Mouse (Mus musculus) lung, postnatal 14 days (tissue): Measurements from ENCODE around the gene Plpp1.
A peak's percentile ranks its signal among the peaks of the same experiment; 100 is the strongest.

ENCODE experiments used
- DNase-seq: peaks from one replicate; pipeline ENCODE4 v3.0.0; 2021

Plpp1 gene

GRCm38 (mm10) chr13:112822413-112822812, 21.8 kb downstream of the Plpp1 start:
- no peak for DNase-seq

- DNase-seq: no peak
Measured at GRCm38 (mm10) chr13:112823236-112823910, 22.8 kb downstream of the Plpp1 start.

GRCm38 (mm10) chr13:112823911-112824648, 23.5 kb downstream of the Plpp1 start:
- DNase-seq: no peak

DNA sequence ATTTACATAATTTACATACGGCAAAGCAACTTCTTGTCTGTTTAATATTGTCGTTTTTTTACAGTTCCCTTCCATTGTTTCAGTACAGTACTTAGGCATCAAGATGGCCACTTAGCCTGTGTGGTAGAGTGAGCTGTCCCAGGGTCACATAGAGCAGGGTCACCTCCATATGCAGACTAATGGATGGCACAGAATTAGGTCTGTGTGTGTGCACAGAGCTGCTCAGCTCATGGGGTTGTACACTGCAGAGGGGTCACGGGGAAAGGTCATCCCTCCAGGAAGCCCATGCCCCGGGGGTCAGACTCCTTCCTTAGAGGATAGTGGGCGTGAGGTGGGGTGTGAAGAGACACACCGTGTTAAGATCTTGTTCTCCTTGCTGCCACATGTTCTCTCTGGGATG, 24.9 kb downstream of the Plpp1 start:
- no peak for DNase-seq

GRCm38 (mm10) chr13:112829619-112830018, 29.0 kb downstream of the Plpp1 start:
- no peak for DNase-seq

GRCm38 (mm10) chr13:112832589-112832988, 32.0 kb downstream of the Plpp1 start:
- no peak for DNase-seq

GRCm38 (mm10) chr13:112833253-112833894, 32.8 kb downstream of the Plpp1 start:
- no peak for DNase-seq

DNA sequence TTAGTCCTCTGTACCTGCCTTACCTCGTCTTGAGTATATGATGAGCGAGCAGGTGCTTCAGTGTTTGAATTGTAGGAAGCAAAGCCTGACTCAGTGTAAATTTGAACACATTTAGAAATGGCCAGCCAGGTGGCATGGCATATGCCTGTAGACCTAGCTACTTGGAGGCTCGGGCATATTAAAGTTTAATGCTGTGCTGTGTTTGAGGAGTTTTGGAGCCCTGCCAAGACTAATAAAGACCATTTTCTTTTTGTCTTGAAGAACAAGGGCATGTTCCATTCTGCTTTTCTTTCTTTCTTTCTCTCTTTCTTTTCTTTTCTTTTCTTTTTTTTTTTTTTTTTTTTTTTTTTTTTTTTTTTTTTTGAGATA, 33.3 kb downstream of the Plpp1 start:
- DNase-seq: no peak

DNA sequence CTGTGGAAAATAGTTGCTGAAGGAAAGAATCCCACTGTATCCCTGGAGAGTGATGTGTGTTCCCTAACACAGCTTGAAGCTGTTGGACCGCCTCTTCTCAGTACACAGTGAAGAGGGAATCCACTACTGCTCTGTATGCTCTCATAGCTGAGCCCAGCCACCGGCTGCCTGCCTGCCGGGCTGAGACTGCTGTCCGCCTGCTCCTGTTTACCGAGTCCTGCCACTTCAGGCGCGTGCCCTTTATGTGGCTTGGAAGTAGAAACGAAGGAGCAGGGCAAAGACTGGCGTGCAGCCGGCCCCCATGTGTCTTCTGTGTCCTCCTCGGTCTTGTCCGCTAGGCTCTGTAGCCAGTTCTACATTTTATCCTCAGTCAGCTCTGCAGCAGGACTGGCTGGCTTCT, 34.5 kb downstream of the Plpp1 start:
- peak; percentile 13 for DNase-seq

DNA sequence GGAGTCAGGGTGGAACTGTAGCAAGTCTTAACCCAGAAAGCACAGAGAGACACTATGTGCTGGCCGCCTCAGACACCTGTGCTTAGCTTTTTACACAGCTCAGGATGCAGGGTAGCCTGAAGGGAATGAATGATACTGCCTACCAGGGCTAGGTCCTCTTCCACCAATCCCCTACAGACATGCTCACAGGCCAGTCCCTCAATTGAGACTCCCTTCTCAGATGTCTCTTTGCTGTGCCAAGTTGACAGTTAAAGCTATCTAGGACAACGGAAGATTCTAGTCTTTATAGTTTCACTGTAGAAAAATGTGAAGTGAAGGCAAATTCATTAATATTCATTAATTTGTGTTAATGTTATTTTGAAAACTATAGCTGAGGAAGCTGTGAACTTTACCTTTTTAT, 36.4 kb downstream of the Plpp1 start:
- DNase-seq: no peak

GRCm38 (mm10) chr13:112837621-112838155, 37.1 kb downstream of the Plpp1 start:
- no peak for DNase-seq

DNA sequence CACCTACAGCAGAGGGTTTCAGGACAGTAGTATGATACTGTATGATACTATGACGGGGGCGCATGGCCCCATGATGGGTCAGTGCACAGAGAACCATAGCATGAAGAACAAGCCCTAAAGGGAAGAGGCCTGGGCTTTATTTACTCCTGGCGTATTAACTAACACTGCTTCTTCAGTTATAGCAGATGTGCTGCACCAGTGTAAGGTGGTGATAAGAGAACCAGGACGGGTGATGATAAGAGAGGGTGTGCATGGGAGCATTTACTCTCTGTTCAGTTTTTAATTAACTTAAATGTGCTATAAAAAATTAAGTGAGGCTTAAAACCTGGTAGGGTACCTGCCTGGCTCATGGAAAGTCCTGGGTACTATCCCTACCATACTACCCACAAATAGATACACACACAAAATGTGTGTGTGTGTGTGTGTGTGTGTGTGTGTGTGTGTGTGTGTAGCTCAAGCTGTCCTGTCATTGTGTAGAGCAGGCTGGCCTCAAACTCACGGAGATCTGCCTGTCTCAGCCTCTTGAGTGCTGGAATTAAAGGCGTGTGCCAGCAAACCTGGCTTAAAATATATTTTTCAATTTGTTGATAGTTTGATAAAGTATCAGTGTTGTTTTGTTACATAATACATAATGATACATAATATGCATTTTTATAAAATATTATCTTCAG, 38.1 kb downstream of the Plpp1 start:
- DNase-seq: no peak

DNA sequence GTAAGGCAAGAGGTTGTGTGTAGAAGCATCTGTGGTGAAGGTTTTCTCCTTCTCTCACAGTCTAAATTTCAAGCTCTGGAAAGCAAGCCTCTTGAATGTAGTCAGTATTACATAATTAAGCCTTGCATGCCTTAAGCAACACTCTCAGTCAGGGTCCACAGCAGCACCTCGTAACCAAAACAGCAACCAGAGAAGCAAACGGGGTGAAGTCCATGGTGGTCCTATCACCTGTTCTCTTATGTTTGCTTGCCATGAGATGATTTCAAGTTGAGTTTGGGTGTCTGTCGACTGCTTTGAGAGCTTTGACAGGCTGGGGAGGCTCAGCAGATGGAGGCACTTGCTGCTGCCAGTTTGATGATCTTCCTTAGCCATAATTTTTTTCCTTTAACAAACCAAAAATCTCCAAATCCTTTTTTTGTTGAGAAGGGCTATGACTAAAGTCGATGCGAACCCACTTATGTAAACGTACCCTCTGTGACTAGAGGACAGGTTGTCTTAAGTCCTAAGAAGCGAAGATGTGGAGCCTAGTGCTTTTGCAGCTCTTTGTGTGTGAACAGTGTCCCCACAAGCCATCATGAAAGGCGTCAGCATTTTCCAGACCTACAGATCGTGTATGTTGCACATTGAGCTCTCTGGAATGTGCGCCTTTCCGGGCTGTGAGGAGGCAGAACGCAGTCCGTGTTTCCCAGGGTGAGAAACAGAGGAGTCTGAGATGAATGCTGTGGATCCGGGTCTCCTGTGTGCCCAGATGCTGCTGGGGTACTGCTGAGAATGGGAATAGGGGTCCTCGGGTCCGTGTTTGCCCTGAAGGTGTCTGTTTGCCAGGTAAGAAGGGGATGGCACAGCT, 39.9 kb downstream of the Plpp1 start:
- DNase-seq: no peak

DNA sequence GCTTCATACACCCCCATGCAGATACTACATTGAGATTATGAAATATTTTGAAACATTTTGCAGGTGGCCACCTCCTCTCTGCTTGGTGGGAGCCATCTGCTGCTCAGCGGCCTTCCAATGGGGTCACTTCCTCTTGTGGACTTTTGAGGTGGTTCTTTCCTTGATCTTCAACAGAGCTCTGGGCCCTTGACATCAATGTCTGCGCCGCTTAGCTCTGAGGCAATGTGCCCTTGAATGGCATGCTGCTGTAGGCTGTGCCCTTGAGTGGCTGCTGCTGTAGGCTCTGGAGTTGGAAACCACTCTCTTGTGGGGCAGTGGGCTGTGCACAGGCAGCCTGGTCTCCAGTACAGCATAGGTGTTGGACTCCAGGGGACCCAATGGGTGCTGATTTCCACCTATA, 45.3 kb downstream of the Plpp1 start:
- DNase-seq: no peak

GRCm38 (mm10) chr13:112853710-112854316, 53.2 kb downstream of the Plpp1 start:
- no peak for DNase-seq

DNA sequence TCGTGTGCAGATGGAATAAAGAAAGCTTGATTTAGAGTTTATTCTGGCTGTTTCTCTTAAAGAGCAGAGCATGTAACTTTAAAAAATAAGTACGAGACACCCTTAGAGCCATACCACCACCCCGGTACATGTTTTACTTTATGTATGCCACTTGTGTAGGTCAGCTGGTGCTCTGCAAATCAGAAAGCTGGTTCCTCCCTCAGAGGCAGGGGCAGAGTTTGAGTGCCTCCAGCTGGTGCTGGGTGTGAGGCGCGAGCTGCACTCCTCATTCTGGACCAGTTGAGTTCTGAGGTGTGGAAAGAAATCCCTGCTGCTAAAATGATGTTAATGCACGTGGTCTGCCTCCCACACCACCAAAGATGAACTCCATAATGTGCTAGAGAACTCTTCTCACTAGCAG, 53.8 kb downstream of the Plpp1 start:
- no peak for DNase-seq

DNA sequence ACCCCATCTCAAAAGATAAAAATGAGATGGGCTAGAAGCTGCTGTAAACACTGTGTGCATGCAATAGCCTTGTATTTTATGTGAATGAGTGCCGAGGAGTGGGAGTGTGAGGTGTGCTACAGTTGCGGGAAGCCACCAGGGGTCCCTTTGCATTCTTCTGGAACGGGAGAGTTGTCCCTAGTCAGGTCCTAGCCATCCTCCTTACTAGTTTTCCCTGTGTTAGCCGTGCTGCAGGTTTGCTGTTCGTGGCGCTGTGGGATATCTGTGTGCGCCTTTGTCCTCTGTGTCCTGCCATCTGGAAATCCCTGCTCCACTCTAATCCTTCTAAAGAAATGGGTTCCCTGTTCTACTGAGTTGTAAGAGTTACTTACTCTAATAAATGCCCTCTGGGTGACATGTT, 57.3 kb downstream of the Plpp1 start:
- no peak for DNase-seq

- DNase-seq: no peak
Measured at GRCm38 (mm10) chr13:112859574-112860134, 59.1 kb downstream of the Plpp1 start.

GRCm38 (mm10) chr13:112860370-112860769, 59.8 kb downstream of the Plpp1 start:
- no peak for DNase-seq

DNA sequence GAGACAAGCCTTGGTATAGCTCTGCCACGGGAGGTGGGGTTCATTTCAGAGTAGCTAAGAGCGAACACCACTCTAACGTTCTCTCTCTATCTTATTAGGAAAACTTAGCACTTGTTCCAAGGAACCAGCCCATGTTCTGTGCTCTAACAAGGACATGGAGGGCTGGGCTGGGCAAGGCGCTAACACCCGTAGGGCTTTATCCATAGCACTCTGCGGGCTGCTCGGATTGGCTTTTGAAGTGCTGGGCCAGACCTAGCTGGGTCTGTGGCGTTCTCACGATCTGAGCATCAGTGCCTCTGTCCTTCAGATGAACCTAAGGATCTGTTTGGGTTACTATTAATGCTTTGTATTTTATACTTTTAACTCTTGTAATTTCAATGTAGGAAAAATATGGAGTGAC, 60.3 kb downstream of the Plpp1 start:
- no peak for DNase-seq

DNA sequence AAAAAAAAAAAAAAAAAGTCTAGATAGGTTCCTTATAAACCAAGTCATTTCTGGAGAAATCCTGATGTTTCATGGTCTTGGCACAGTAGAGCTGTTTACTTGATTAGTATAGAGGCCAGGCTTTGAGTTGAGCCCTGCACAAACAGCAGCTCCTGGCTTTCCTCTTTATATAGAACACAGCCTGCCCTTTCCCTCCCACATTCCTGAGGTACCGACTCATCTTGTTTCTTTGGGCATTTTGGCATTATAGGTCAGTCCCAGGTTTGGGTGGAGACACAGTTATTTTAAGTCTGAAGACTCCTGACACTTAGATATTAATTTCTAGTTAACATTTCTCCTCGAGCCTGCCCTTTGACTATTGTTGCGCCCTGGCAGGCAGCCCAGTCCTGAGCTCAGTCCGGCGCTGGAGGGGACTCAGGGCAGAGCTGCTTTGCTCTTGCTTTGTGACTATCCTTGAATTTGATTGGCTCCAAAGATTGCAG, 61.3 kb downstream of the Plpp1 start:
- peak; percentile 50 for DNase-seq
